Mouse (Mus musculus) hindbrain, embryonic 11.5 days (tissue): ENCODE data around the gene Pex11b. TPM values are rescaled to one million over a fixed set of nuclear protein-coding genes. Genes with fewer than 3 reads are reported as not detected.

ENCODE experiments used
- ATAC-seq: fragments of 200-750 bp; cut with Nextera tagmentation; 2 replicates; pipeline ENCODE4 v1.8.0; 2017; ENCODE audit warnings: mild to moderate bottlenecking, moderate TSS enrichment, moderate library complexity; ENCODE audit not compliant: low FRiP score
- DNase-seq: peaks from one replicate; pipeline ENCODE4 v3.0.0-alpha.2; 2015; ENCODE audit warnings: low spot score
- H3K27ac ChIP-seq: fragments of 300-500 bp; sonication (generic); 2 replicates; pipeline ENCODE4 v1.5.1; 2014; ENCODE audit warnings: mild to moderate bottlenecking, low read depth, low read length
- H3K27me3 ChIP-seq: fragments of 300-500 bp; sonication (generic); 2 replicates; pipeline ENCODE4 v1.6.1; 2014; ENCODE audit warnings: mild to moderate bottlenecking, low read length, moderate library complexity, mixed read lengths; ENCODE audit not compliant: control insufficient read depth, insufficient read depth
- H3K36me3 ChIP-seq: fragments of 300-500 bp; sonication (generic); 2 replicates; pipeline ENCODE4 v1.6.1; 2014; ENCODE audit warnings: mild to moderate bottlenecking, low read length, moderate library complexity, mixed read lengths; ENCODE audit not compliant: control insufficient read depth, insufficient read depth
- H3K4me1 ChIP-seq: fragments of 300-500 bp; sonication (generic); replicated peaks from 2 replicates; pipeline ENCODE4 v1.6.1; 2014; ENCODE audit warnings: low read length, mixed read lengths; ENCODE audit not compliant: control insufficient read depth, insufficient read depth
- H3K4me2 ChIP-seq: fragments of 300-500 bp; sonication (generic); replicated peaks from 2 replicates; pipeline ENCODE4 v1.6.1; 2014; ENCODE audit warnings: mild to moderate bottlenecking, low read depth, low read length
- H3K4me3 ChIP-seq: fragments of 300-500 bp; sonication (generic); 2 replicates; pipeline ENCODE4 v1.5.1; 2014; ENCODE audit warnings: low read depth, low read length
- H3K9ac ChIP-seq: fragments of 300-500 bp; sonication (generic); 2 replicates; pipeline ENCODE4 v1.6.1; 2014; ENCODE audit warnings: low read depth, low read length
- H3K9me3 ChIP-seq: fragments of 300-500 bp; sonication (generic); 2 replicates; pipeline ENCODE4 v1.6.1; 2016; ENCODE audit warnings: low read length; ENCODE audit not compliant: control insufficient read depth
- WGBS: fragments of 180-500 bp; shearing (Covaris S2); extraction: QIAGEN DNeasy Blood & Tissue Kit; methylation state at CpG from one replicate; pipeline ENCODE4 v1.1.7; 2014; 5-methylcytosine and 5-hydroxymethylcytosine counted together
- polyA plus RNA-seq: library from polyadenylated mRNA; unstranded; fragments of >200 nt; fragmentation: Nextera tagmentation; extraction: Ambion mirVana; gene quantifications from 2 replicates; pipeline ENCODE4 v1.2.1, GENCODE M21; 2014

The Pex11b gene
- polyA plus RNA-seq, 1 experiment from 2014 or later, result 42.8 TPM

DNA sequence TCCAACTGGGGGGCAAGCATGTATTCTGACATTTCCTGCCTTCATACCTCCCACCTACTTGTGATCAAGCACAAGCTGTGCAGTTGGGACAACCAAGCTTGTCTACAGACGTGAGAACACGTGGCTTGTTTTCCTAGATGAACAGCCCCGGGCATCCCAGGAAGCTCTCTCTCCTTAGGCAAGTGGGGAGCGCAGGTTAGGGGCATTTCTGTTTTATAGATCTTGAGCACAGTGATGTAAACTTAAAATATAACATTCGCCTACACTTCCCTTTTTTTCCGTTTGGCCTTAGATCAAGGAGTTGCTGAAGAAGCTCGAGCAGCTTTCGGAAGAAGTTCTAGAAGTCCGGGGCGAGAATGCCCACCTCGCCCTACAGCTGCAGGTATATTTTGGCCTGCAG lies 53.7 kb downstream of the Pex11b start:
- Histone ChIP-seq H3K9me3 (no peaks in the 10 kb centered on the region), H3K4me1 (0 out of 2 replicates have a peak, but pooled peaks cover 2% of the 10 kb centered on the region), H3K36me3 (no peaks in the 10 kb centered on the region), H3K4me2 (no peak overlapping the region), H3K4me3 (no peak overlapping the region), H3K27ac (no peak overlapping the region), H3K9ac (no peak overlapping the region), H3K27me3 (no peaks in the 10 kb centered on the region; the same call in 1 of the 2 replicates)
- ATAC-seq, result no peak
- WGBS, result 86% methylated on average over 11 of the region's 11 CpGs
- DNase-seq, result no peak

GRCm38 (mm10) chr3:96690298-96690697 lies 55.1 kb downstream of the Pex11b start:
- Histone ChIP-seq H3K4me3 (no peak overlapping the region), H3K9me3 (no peaks in the 10 kb centered on the region), H3K27ac (no peak overlapping the region), H3K4me2 (no peak overlapping the region), H3K27me3 (no peaks in the 10 kb centered on the region; the same call in 1 of the 2 replicates), H3K36me3 (no peaks in the 10 kb centered on the region), H3K4me1 (0 out of 2 replicates have a peak, but pooled peaks cover 2% of the 10 kb centered on the region), H3K9ac (no peak overlapping the region)
- DNase-seq (no peak), ATAC-seq (no peak)
- 50% methylated on average over 3 of the region's 3 CpGs for WGBS

DNA sequence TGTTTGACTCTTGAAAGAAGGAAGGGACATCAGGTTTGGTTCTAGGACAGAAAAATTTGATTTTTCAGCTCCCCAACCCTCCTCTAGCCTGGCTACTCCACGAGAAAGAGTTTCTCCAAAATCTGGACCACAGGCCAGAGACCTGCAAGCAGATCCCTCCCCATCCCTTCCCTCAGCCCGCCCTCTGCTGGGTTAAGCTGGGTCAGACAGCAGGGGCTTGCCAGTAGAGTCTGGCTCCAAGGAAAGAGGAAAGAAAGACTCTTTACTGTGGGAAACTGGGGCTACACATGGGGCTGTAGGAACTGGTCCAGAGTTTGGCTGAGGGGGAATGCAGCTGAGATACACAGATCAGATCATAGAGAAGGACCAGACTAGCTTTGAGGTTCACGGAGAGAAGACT lies 57.3 kb downstream of the Pex11b start:
- no peak for ATAC-seq

GRCm38 (mm10) chr3:96693579-96693978 lies 58.4 kb downstream of the Pex11b start:
- Histone ChIP-seq H3K4me2 (no peak overlapping the region), H3K36me3 (no peaks in the 10 kb centered on the region), H3K4me1 (0 out of 2 replicates have a peak, but pooled peaks cover 4% of the 10 kb centered on the region), H3K9ac (no peak overlapping the region), H3K4me3 (no peak overlapping the region), H3K27ac (no peak overlapping the region), H3K9me3 (no peaks in the 10 kb centered on the region), H3K27me3 (no peaks in the 10 kb centered on the region)
- WGBS, result 94% methylated on average over 1 of the region's 1 CpGs
- DNase-seq, result no peak
- ATAC-seq, result no peak

More for the DNA sequence above, 57.3 kb downstream of the Pex11b start:
- Histone ChIP-seq H3K9ac (no peak overlapping the region), H3K27me3 (no peaks in the 10 kb centered on the region), H3K4me3 (no peak overlapping the region), H3K27ac (no peak overlapping the region), H3K4me1 (0 out of 2 replicates have a peak, but pooled peaks cover 4% of the 10 kb centered on the region), H3K36me3 (no peaks in the 10 kb centered on the region), H3K9me3 (no peaks in the 10 kb centered on the region), H3K4me2 (no peak overlapping the region)
- peak; percentile 47 for DNase-seq
- 16% methylated on average over 3 of the region's 3 CpGs for WGBS

Other genes with a start within 250 kb of the Pex11b start
- gene BC107364, start 183.1 kb upstream of the Pex11b start, polyA plus RNA-seq, result not detected in 2 replicates
- gene Hfe2, start 110.2 kb upstream of the Pex11b start, polyA plus RNA-seq, result 1.5 and 1.6 TPM in 2 replicates
- gene Txnip, start 77.4 kb upstream of the Pex11b start, polyA plus RNA-seq, result 48.9 and 53.4 TPM in 2 replicates
- 0.46 and 0.70 TPM in 2 replicates for gene Gm16253, start 58.4 kb upstream of the Pex11b start, polyA plus RNA-seq
- 15.4 and 16.6 TPM in 2 replicates for gene Polr3gl, start 41.2 kb upstream of the Pex11b start, polyA plus RNA-seq
- 2.0 and 2.4 TPM in 2 replicates for gene Ankrd34a, start 38.7 kb upstream of the Pex11b start, polyA plus RNA-seq
- 7.1 and 7.8 TPM in 2 replicates for gene Lix1l, start 34.2 kb upstream of the Pex11b start, polyA plus RNA-seq
- gene Rbm8a, start 5.4 kb upstream of the Pex11b start, polyA plus RNA-seq, result 172 and 178 TPM in 2 replicates
- 0.04 and 0.22 TPM in 2 replicates for gene Gm42957, start 98 bp downstream of the Pex11b start, polyA plus RNA-seq
- gene Itga10, start 10.2 kb downstream of the Pex11b start, polyA plus RNA-seq, result 0.53 and 1.3 TPM in 2 replicates
- 0.25 and 0.40 TPM in 2 replicates for gene Ankrd35, start 34.8 kb downstream of the Pex11b start, polyA plus RNA-seq
- gene Pias3, start 61.0 kb downstream of the Pex11b start, polyA plus RNA-seq, result 25.2 and 28.2 TPM in 2 replicates
- 12.8 and 14.4 TPM in 2 replicates for gene Nudt17, start 73.2 kb downstream of the Pex11b start, polyA plus RNA-seq
- 38.0 and 38.1 TPM in 2 replicates for gene Polr3c, start 92.3 kb downstream of the Pex11b start, polyA plus RNA-seq
- gene Rnf115, start 92.3 kb downstream of the Pex11b start, polyA plus RNA-seq, result 90.0 and 90.4 TPM in 2 replicates
- not detected in 2 replicates for gene Pdzk1, start 193.9 kb downstream of the Pex11b start, polyA plus RNA-seq
- 0.18 and 0.20 TPM in 2 replicates for gene Cd160, start 194.0 kb downstream of the Pex11b start, polyA plus RNA-seq